Mouse (Mus musculus): ENCODE results near the gene Kdm2b.

The Kdm2b gene

GRCm38 (mm10) chr5:122923871-122924465, 65.7 kb downstream of the Kdm2b start:
- no peak for DNase-seq

- DNase-seq, result no peak
Measured at GRCm38 (mm10) chr5:122921941-122922340, 67.7 kb downstream of the Kdm2b start.

GRCm38 (mm10) chr5:122920557-122920956, 69.1 kb downstream of the Kdm2b start:
- DNase-seq, result no peak

GRCm38 (mm10) chr5:122917982-122918711, 71.5 kb downstream of the Kdm2b start:
- no peak for DNase-seq

- DNase-seq, result no peak
Measured at GRCm38 (mm10) chr5:122916147-122916546, 73.5 kb downstream of the Kdm2b start.

- peak; percentile 15 for DNase-seq
Measured at GRCm38 (mm10) chr5:122912863-122913262, 76.8 kb downstream of the Kdm2b start.

- no peak for DNase-seq
Measured at GRCm38 (mm10) chr5:122909481-122909880, 80.1 kb downstream of the Kdm2b start.

GRCm38 (mm10) chr5:122908001-122908400, 81.6 kb downstream of the Kdm2b start:
- DNase-seq, result no peak

GRCm38 (mm10) chr5:122907182-122907581, 82.4 kb downstream of the Kdm2b start:
- no peak for DNase-seq

GRCm38 (mm10) chr5:122903165-122903564, 86.5 kb downstream of the Kdm2b start:
- DNase-seq, result no peak

- no peak for DNase-seq
Measured at GRCm38 (mm10) chr5:122902228-122902627, 87.4 kb downstream of the Kdm2b start.

- DNase-seq, result no peak
Measured at GRCm38 (mm10) chr5:122901666-122902065, 88.0 kb downstream of the Kdm2b start.

GRCm38 (mm10) chr5:122901179-122901578, 88.4 kb downstream of the Kdm2b start:
- no peak for DNase-seq

- no peak for DNase-seq
Measured at GRCm38 (mm10) chr5:122900558-122901171, 89.0 kb downstream of the Kdm2b start.

GRCm38 (mm10) chr5:122899777-122900557, 89.7 kb downstream of the Kdm2b start:
- DNase-seq, result peak; percentile 94

- DNase-seq, result peak; percentile 40
Measured at GRCm38 (mm10) chr5:122898963-122899776, 90.5 kb downstream of the Kdm2b start.

- DNase-seq, result no peak
Measured at GRCm38 (mm10) chr5:122898153-122898552, 91.5 kb downstream of the Kdm2b start.

- DNase-seq, result no peak
Measured at GRCm38 (mm10) chr5:122894821-122895220, 94.8 kb downstream of the Kdm2b start.

GRCm38 (mm10) chr5:122894007-122894637, 95.5 kb downstream of the Kdm2b start:
- DNase-seq, result peak; percentile 83

GRCm38 (mm10) chr5:122893270-122893669, 96.4 kb downstream of the Kdm2b start:
- DNase-seq, result no peak

GRCm38 (mm10) chr5:122890396-122890795, 99.2 kb downstream of the Kdm2b start:
- DNase-seq, result no peak

Data from thymus, postnatal 14 days (tissue).